Mouse (Mus musculus): ENCODE results near the gene Hist2h4. TPM values are rescaled to one million over a fixed set of nuclear protein-coding genes. Genes with fewer than 3 reads are reported as not detected.
"Not testable (repeated sequence)": the region's sequence is repeated elsewhere in the genome, so short reads cannot be mapped to it uniquely, and the experiment has no call there.

Hist2h4 gene
- polyA plus RNA-seq, 1 experiment from 2014 or later, result 10.8 TPM

GRCm38 (mm10) chr3:96293787-96294186 lies 30.7 kb upstream of the Hist2h4 start, which contains the start of gene Fcgr1:
Fcgr1 (minus strand) TSS chr3:96293969.
- H3K4me2 ChIP-seq (replicated peaks; ENCODE audit: low read depth, low read length), result no peak within 1 kb of the TSS
- no peaks in the 10 kb centered on the region for H3K4me1 ChIP-seq (ENCODE audit: control insufficient read depth, insufficient read depth, low read length)
- no peak within 1 kb of the TSS for H3K4me3 ChIP-seq (ENCODE audit: low read length)
- H3K27ac ChIP-seq (ENCODE audit: low read depth, low read length), result no peak within 1 kb of the TSS
- H3K36me3 ChIP-seq (ENCODE audit: control insufficient read depth, insufficient read depth, low read length), result no peaks in the 10 kb centered on the region
- no peak for ATAC-seq (ENCODE audit: low FRiP score, low TSS enrichment)
- H3K9me3 ChIP-seq (ENCODE audit: control insufficient read depth, low read length), result no peaks in the 10 kb centered on the region
- H3K27me3 ChIP-seq (ENCODE audit: control insufficient read depth, insufficient read depth, low read length), result no peaks in the 10 kb centered on the region
- H3K9ac ChIP-seq (ENCODE audit: low read depth, low read length), result no peak within 1 kb of the TSS
- 81% methylated on average over 4 of the region's 4 CpGs for WGBS

- Histone ChIP-seq H3K36me3 (ENCODE audit: control insufficient read depth, insufficient read depth, low read length) (no peaks in the 10 kb centered on the region), H3K27me3 (ENCODE audit: control insufficient read depth, insufficient read depth, low read length) (no peaks in the 10 kb centered on the region), H3K9ac (ENCODE audit: low read depth, low read length) (no peak overlapping the region), H3K4me1 (ENCODE audit: control insufficient read depth, insufficient read depth, low read length) (no peaks in the 10 kb centered on the region), H3K4me2 (replicated peaks; ENCODE audit: low read depth, low read length) (no peak overlapping the region), H3K27ac (ENCODE audit: low read depth, low read length) (no peak overlapping the region), H3K9me3 (ENCODE audit: control insufficient read depth, low read length) (no peaks in the 10 kb centered on the region), H3K4me3 (ENCODE audit: low read length) (no peak overlapping the region)
- no peak for ATAC-seq (ENCODE audit: low FRiP score, low TSS enrichment)
- 49% methylated on average over 5 of the region's 5 CpGs for WGBS
Observed at GRCm38 (mm10) chr3:96293368-96293767, 30.3 kb upstream of the Hist2h4 start.

GRCm38 (mm10) chr3:96292641-96293040 lies 29.5 kb upstream of the Hist2h4 start:
- no peak overlapping the region for H3K4me2 ChIP-seq (replicated peaks; ENCODE audit: low read depth, low read length)
- H3K4me3 ChIP-seq (ENCODE audit: low read length), result no peak overlapping the region
- H3K9me3 ChIP-seq (ENCODE audit: control insufficient read depth, low read length), result no peaks in the 10 kb centered on the region
- no peaks in the 10 kb centered on the region for H3K4me1 ChIP-seq (ENCODE audit: control insufficient read depth, insufficient read depth, low read length)
- H3K9ac ChIP-seq (ENCODE audit: low read depth, low read length), result no peak overlapping the region
- no peak for ATAC-seq (ENCODE audit: low FRiP score, low TSS enrichment)
- WGBS, result 51% methylated on average over 6 of the region's 6 CpGs
- no peaks in the 10 kb centered on the region for H3K36me3 ChIP-seq (ENCODE audit: control insufficient read depth, insufficient read depth, low read length)
- no peaks in the 10 kb centered on the region for H3K27me3 ChIP-seq (ENCODE audit: control insufficient read depth, insufficient read depth, low read length)
- H3K27ac ChIP-seq (ENCODE audit: low read depth, low read length), result no peak overlapping the region

- 94% methylated on average over 3 of the region's 3 CpGs for WGBS
- not testable (repeated sequence) for H3K9ac ChIP-seq (ENCODE audit: low read depth, low read length)
Observed at GRCm38 (mm10) chr3:96290727-96291126, 27.6 kb upstream of the Hist2h4 start.

GRCm38 (mm10) chr3:96289201-96289600 lies 26.1 kb upstream of the Hist2h4 start:
- H3K4me2 ChIP-seq (replicated peaks; ENCODE audit: low read depth, low read length), result no peak overlapping the region
- no peak overlapping the region for H3K4me3 ChIP-seq (ENCODE audit: low read length)
- ATAC-seq (ENCODE audit: low FRiP score, low TSS enrichment), result no peak
- WGBS, result 81% methylated on average over 3 of the region's 3 CpGs
- H3K27ac ChIP-seq (ENCODE audit: low read depth, low read length), result no peak overlapping the region
- H3K4me1 ChIP-seq (ENCODE audit: control insufficient read depth, insufficient read depth, low read length), result no peaks in the 10 kb centered on the region
- no peaks in the 10 kb centered on the region for H3K36me3 ChIP-seq (ENCODE audit: control insufficient read depth, insufficient read depth, low read length)
- H3K27me3 ChIP-seq (ENCODE audit: control insufficient read depth, insufficient read depth, low read length), result no peaks in the 10 kb centered on the region
- H3K9me3 ChIP-seq (ENCODE audit: control insufficient read depth, low read length), result no peaks in the 10 kb centered on the region
- H3K9ac ChIP-seq (ENCODE audit: low read depth, low read length), result no peak overlapping the region

More at GRCm38 (mm10) chr3:96290727-96291126, 27.6 kb upstream of the Hist2h4 start:
- H3K4me1 ChIP-seq (ENCODE audit: control insufficient read depth, insufficient read depth, low read length); H3K9me3 ChIP-seq (ENCODE audit: control insufficient read depth, low read length); H3K36me3 ChIP-seq (ENCODE audit: control insufficient read depth, insufficient read depth, low read length); H3K27ac ChIP-seq (ENCODE audit: low read depth, low read length); H3K4me3 ChIP-seq (ENCODE audit: low read length); H3K27me3 ChIP-seq (ENCODE audit: control insufficient read depth, insufficient read depth, low read length); ATAC-seq (ENCODE audit: low FRiP score, low TSS enrichment); H3K4me2 ChIP-seq (replicated peaks; ENCODE audit: low read depth, low read length): not testable (repeated sequence)

GRCm38 (mm10) chr3:96287334-96287733 lies 24.2 kb upstream of the Hist2h4 start:
- not testable (repeated sequence) for H3K9ac ChIP-seq (ENCODE audit: low read depth, low read length); ATAC-seq (ENCODE audit: low FRiP score, low TSS enrichment); H3K27ac ChIP-seq (ENCODE audit: low read depth, low read length); H3K4me3 ChIP-seq (ENCODE audit: low read length); H3K9me3 ChIP-seq (ENCODE audit: control insufficient read depth, low read length); H3K4me1 ChIP-seq (ENCODE audit: control insufficient read depth, insufficient read depth, low read length); H3K36me3 ChIP-seq (ENCODE audit: control insufficient read depth, insufficient read depth, low read length); H3K4me2 ChIP-seq (replicated peaks; ENCODE audit: low read depth, low read length)
- peaks cover 11% of the 10 kb centered on the region for H3K27me3 ChIP-seq (ENCODE audit: control insufficient read depth, insufficient read depth, low read length)
- WGBS, result 91% methylated on average over 11 of the region's 11 CpGs

- no peak for ATAC-seq (ENCODE audit: low FRiP score, low TSS enrichment)
Observed at GRCm38 (mm10) chr3:96284457-96284856, 21.3 kb upstream of the Hist2h4 start.

GRCm38 (mm10) chr3:96280660-96281059 lies 17.5 kb upstream of the Hist2h4 start:
- 60% methylated on average over 6 of the region's 6 CpGs for WGBS
- Histone ChIP-seq H3K27ac (ENCODE audit: low read depth, low read length) (no peak overlapping the region), H3K4me2 (replicated peaks; ENCODE audit: low read depth, low read length) (no peak overlapping the region), H3K9ac (ENCODE audit: low read depth, low read length) (no peak overlapping the region), H3K27me3 (ENCODE audit: control insufficient read depth, insufficient read depth, low read length) (peaks cover 11% of the 10 kb centered on the region), H3K36me3 (ENCODE audit: control insufficient read depth, insufficient read depth, low read length) (no peaks in the 10 kb centered on the region), H3K4me1 (ENCODE audit: control insufficient read depth, insufficient read depth, low read length) (0 out of 2 replicates have a peak, but pooled peaks cover 3% of the 10 kb centered on the region), H3K9me3 (ENCODE audit: control insufficient read depth, low read length) (no peaks in the 10 kb centered on the region), H3K4me3 (ENCODE audit: low read length) (no peak overlapping the region)
- no peak for ATAC-seq (ENCODE audit: low FRiP score, low TSS enrichment)

More at GRCm38 (mm10) chr3:96284457-96284856, 21.3 kb upstream of the Hist2h4 start:
- peaks cover 11% of the 10 kb centered on the region for H3K27me3 ChIP-seq (ENCODE audit: control insufficient read depth, insufficient read depth, low read length)
- no peaks in the 10 kb centered on the region for H3K9me3 ChIP-seq (ENCODE audit: control insufficient read depth, low read length)
- H3K27ac ChIP-seq (ENCODE audit: low read depth, low read length), result no peak overlapping the region
- no peaks in the 10 kb centered on the region for H3K4me1 ChIP-seq (ENCODE audit: control insufficient read depth, insufficient read depth, low read length)
- no peaks in the 10 kb centered on the region for H3K36me3 ChIP-seq (ENCODE audit: control insufficient read depth, insufficient read depth, low read length)
- H3K4me3 ChIP-seq (ENCODE audit: low read length), result no peak overlapping the region
- 21% methylated on average over 4 of the region's 4 CpGs for WGBS
- peak overlapping the region; percentile 27 for H3K4me2 ChIP-seq (replicated peaks; ENCODE audit: low read depth, low read length)
- no peak overlapping the region for H3K9ac ChIP-seq (ENCODE audit: low read depth, low read length)

- Histone ChIP-seq H3K27ac (ENCODE audit: low read depth, low read length) (peak overlapping the region; percentile 84), H3K27me3 (ENCODE audit: control insufficient read depth, insufficient read depth, low read length) (peaks cover 2% of the 10 kb centered on the region), H3K36me3 (ENCODE audit: control insufficient read depth, insufficient read depth, low read length) (no peaks in the 10 kb centered on the region), H3K9ac (ENCODE audit: low read depth, low read length) (peak overlapping the region; percentile 61), H3K4me3 (ENCODE audit: low read length) (peak overlapping the region; percentile 50), H3K4me2 (replicated peaks; ENCODE audit: low read depth, low read length) (peak overlapping the region; percentile 78), H3K9me3 (ENCODE audit: control insufficient read depth, low read length) (no peaks in the 10 kb centered on the region), H3K4me1 (ENCODE audit: control insufficient read depth, insufficient read depth, low read length) (0 out of 2 replicates have a peak, but pooled peaks cover 3% of the 10 kb centered on the region)
- ATAC-seq (ENCODE audit: low FRiP score, low TSS enrichment), result peak; percentile 96
- under 1% methylated on average over 49 of the region's 49 CpGs for WGBS
Observed at GRCm38 (mm10) chr3:96277800-96278624, 14.9 kb upstream of the Hist2h4 start.
